Mouse (Mus musculus): ENCODE data around the gene Dsn1. TPM values are rescaled to one million over a fixed set of nuclear protein-coding genes. Genes with fewer than 3 reads are reported as not detected.

Gene Dsn1
- polyA plus RNA-seq, 1 experiment, result 7.3 TPM

- peak in 1 of 2 experiments; percentile 68 for DNase-seq (ENCODE audit: extremely low spot score in 1 of 2, low spot score in 1 of 2)
These were observed 20.4 kb upstream of the Dsn1 start for GRCm38 (mm10) chr2:157027106-157028008.

- no peak for DNase-seq (ENCODE audit: extremely low spot score in 1 of 2, low spot score in 1 of 2)
These were observed 14.2 kb upstream of the Dsn1 start for GRCm38 (mm10) chr2:157021156-157021555.

GRCm38 (mm10) chr2:157019228-157019627 lies 12.3 kb upstream of the Dsn1 start:
- DNase-seq (ENCODE audit: extremely low spot score in 1 of 2, low spot score in 1 of 2), result no peak

- DNase-seq (ENCODE audit: extremely low spot score in 1 of 2, low spot score in 1 of 2), result no peak
These were observed 9.7 kb upstream of the Dsn1 start for GRCm38 (mm10) chr2:157016529-157017270.

GRCm38 (mm10) chr2:157012341-157012740 lies 5.4 kb upstream of the Dsn1 start:
- no peak for DNase-seq (ENCODE audit: extremely low spot score in 1 of 2, low spot score in 1 of 2)

- no peak for DNase-seq (ENCODE audit: extremely low spot score in 1 of 2, low spot score in 1 of 2)
These were observed 3.8 kb upstream of the Dsn1 start for GRCm38 (mm10) chr2:157010634-157011310.

GRCm38 (mm10) chr2:157010121-157010520 lies 3.2 kb upstream of the Dsn1 start:
- peak in 1 of 2 experiments; percentile 45 for DNase-seq (ENCODE audit: extremely low spot score in 1 of 2, low spot score in 1 of 2)

- DNase-seq (ENCODE audit: extremely low spot score in 1 of 2, low spot score in 1 of 2), result no peak
These were observed 1.6 kb upstream of the Dsn1 start for GRCm38 (mm10) chr2:157008509-157008908.

GRCm38 (mm10) chr2:157007234-157007596 lies 261 bp upstream of the Dsn1 start:
- no peak for DNase-seq (ENCODE audit: extremely low spot score in 1 of 2, low spot score in 1 of 2)

GRCm38 (mm10) chr2:157002321-157002720 lies 4.6 kb downstream of the Dsn1 start:
- no peak for DNase-seq (ENCODE audit: extremely low spot score in 1 of 2, low spot score in 1 of 2)

- no peak for DNase-seq (ENCODE audit: extremely low spot score in 1 of 2, low spot score in 1 of 2)
These were observed 8.7 kb downstream of the Dsn1 start for GRCm38 (mm10) chr2:156998263-156998662.

GRCm38 (mm10) chr2:156996576-156996975 lies 10.4 kb downstream of the Dsn1 start:
- DNase-seq (ENCODE audit: extremely low spot score in 1 of 2, low spot score in 1 of 2), result peak in 1 of 2 experiments; percentile 74

GRCm38 (mm10) chr2:156991470-156992319 lies 15.3 kb downstream of the Dsn1 start, which contains the start of gene Ndrg3:
Ndrg3 (minus strand) TSS chr2:156992056.
- peak; percentile 96 to 98 for DNase-seq (ENCODE audit: extremely low spot score in 1 of 2, low spot score in 1 of 2)

- DNase-seq (ENCODE audit: extremely low spot score in 1 of 2, low spot score in 1 of 2), result peak; percentile 47 to 61
These were observed 16.1 kb downstream of the Dsn1 start for GRCm38 (mm10) chr2:156990727-156991431.

- DNase-seq (ENCODE audit: extremely low spot score in 1 of 2, low spot score in 1 of 2), result no peak
These were observed 19.6 kb downstream of the Dsn1 start for GRCm38 (mm10) chr2:156987316-156987715.

- DNase-seq (ENCODE audit: extremely low spot score in 1 of 2, low spot score in 1 of 2), result no peak
These were observed 24.1 kb downstream of the Dsn1 start for GRCm38 (mm10) chr2:156982864-156983263.

GRCm38 (mm10) chr2:156981291-156981690 lies 25.7 kb downstream of the Dsn1 start:
- no peak for DNase-seq (ENCODE audit: extremely low spot score in 1 of 2, low spot score in 1 of 2)

- DNase-seq (ENCODE audit: extremely low spot score in 1 of 2, low spot score in 1 of 2), result no peak
These were observed 26.9 kb downstream of the Dsn1 start for GRCm38 (mm10) chr2:156980059-156980458.

GRCm38 (mm10) chr2:156976711-156977110 lies 30.2 kb downstream of the Dsn1 start:
- DNase-seq (ENCODE audit: extremely low spot score in 1 of 2, low spot score in 1 of 2), result no peak
